Mouse (Mus musculus): ENCODE data around the gene Olfr557.

DNA sequence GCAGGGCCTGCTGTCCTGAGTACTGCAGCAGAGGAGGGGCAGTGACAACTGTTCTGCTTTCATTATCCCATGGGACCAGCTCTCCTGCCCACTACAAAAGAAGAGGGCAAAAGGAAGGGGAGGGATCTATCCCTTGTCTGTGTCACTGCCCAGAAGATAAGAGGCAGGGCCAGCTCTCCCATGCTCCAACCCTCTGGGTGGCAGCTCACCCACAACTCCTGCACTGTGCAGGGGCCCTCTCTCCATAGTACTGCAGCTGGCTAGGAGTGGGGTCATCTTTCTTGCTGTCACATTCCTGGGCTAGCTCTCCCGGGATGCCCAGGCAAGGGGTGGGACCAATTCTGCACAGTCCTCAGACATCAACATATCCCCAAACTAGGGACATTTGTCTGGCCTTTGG is 38.1 kb downstream of the Olfr557 start:
- no peak for TF ChIP-seq ZC3H11A (IDR thresholded peaks at IDR 0.05; ENCODE audit: borderline replicate concordance, low read depth, low read length)
- TF ChIP-seq HCFC1 (IDR thresholded peaks at IDR 0.05; ENCODE audit: borderline replicate concordance, insufficient read depth, low read length), result no peak
- TF ChIP-seq CHD2 (IDR thresholded peaks at IDR 0.05; ENCODE audit: low read depth, low read length), result no peak

All from ES-E14 (cell line).